Mouse (Mus musculus): ENCODE data around the gene Ang. TPM values are rescaled to one million over a fixed set of nuclear protein-coding genes. Genes with fewer than 3 reads are reported as not detected.

Ang gene
- total RNA-seq, 1 experiment, result 1.2 TPM

- Histone ChIP-seq H3K4me3 (ENCODE audit: insufficient read depth in 1 of 2, low read depth in 1 of 2, low read length in 2 of 2, poor library complexity in 1 of 2, severe bottlenecking in 1 of 2) (no peak overlapping the region), H3K4me1 (ENCODE audit: control insufficient read depth in 2 of 2, insufficient read depth in 2 of 2, low read length in 2 of 2, poor library complexity in 1 of 2) (peaks cover 0 to 8% of the 10 kb centered on the region in 2 experiments; a peak in 1 of 4 replicates), H3K36me3 (ENCODE audit: control insufficient read depth, insufficient read depth, low read length, poor library complexity, severe bottlenecking) (no peaks in the 10 kb centered on the region), H3K9ac (ENCODE audit: insufficient read depth, low read depth, low read length, poor library complexity, severe bottlenecking) (no peak overlapping the region), H3K9me3 (ENCODE audit: control insufficient read depth, insufficient read depth, low read depth, low read length) (no peaks in the 10 kb centered on the region), H3K27ac (ENCODE audit: insufficient read depth, low read depth, low read length, poor library complexity, severe bottlenecking) (no peak overlapping the region)
- TF ChIP-seq ZC3H11A (IDR thresholded peaks at IDR 0.05; ENCODE audit: borderline replicate concordance, low read depth, low read length), result no peak
- TF ChIP-seq HCFC1 (IDR thresholded peaks at IDR 0.05; ENCODE audit: borderline replicate concordance, insufficient read depth, low read length), result no peak
- TF ChIP-seq CHD2 (IDR thresholded peaks at IDR 0.05; ENCODE audit: low read depth, low read length), result no peak
- no peak for TF ChIP-seq ZNF384 (IDR thresholded peaks at IDR 0.05; ENCODE audit: low read depth, low read length)
- TF ChIP-seq MAFK (IDR thresholded peaks at IDR 0.05; ENCODE audit: insufficient read depth, low read depth, low read length), result no peak
- in situ Hi-C loops (cut with MboI; ENCODE audit: low sequenced_read_pairs in 2 of 2, unreplicated experiment in 2 of 2), result no loop called here
- DNase-seq (ENCODE audit: low read depth, low spot score), result no peak
Measured at GRCm38 (mm10) chr14:51131086-51131815, 40.3 kb downstream of the Ang start.

DNA sequence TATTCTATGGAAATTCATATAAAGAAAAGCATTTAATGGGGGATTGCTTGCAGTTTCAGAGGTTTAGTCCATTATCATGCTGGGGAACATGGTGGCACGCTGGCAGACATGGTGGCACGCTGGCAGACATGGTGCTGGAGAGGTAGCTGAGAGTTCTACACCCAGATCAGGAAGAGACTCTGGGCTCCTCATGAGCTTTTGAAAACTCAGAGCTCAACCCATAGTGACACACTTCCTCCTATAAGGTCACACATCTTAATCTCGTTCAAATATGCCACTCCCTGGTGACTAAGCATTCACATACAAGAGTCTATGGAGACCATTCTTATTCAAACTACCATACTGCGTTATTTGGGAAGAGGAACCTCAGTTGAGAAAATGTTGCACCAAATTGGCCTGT is 41.4 kb downstream of the Ang start:
- Histone ChIP-seq H3K27ac (ENCODE audit: insufficient read depth, low read depth, low read length, poor library complexity, severe bottlenecking) (no peak overlapping the region), H3K4me1 (ENCODE audit: control insufficient read depth in 2 of 2, insufficient read depth in 2 of 2, low read length in 2 of 2, poor library complexity in 1 of 2) (peaks cover 0 to 8% of the 10 kb centered on the region in 2 experiments; a peak in 1 of 4 replicates), H3K4me3 (ENCODE audit: insufficient read depth in 1 of 2, low read depth in 1 of 2, low read length in 2 of 2, poor library complexity in 1 of 2, severe bottlenecking in 1 of 2) (no peak overlapping the region), H3K9me3 (ENCODE audit: control insufficient read depth, insufficient read depth, low read depth, low read length) (no peaks in the 10 kb centered on the region), H3K9ac (ENCODE audit: insufficient read depth, low read depth, low read length, poor library complexity, severe bottlenecking) (no peak overlapping the region), H3K36me3 (ENCODE audit: control insufficient read depth, insufficient read depth, low read length, poor library complexity, severe bottlenecking) (no peaks in the 10 kb centered on the region)
- TF ChIP-seq ZNF384 (IDR thresholded peaks at IDR 0.05; ENCODE audit: low read depth, low read length), result no peak
- no peak for TF ChIP-seq CHD2 (IDR thresholded peaks at IDR 0.05; ENCODE audit: low read depth, low read length)
- no peak for TF ChIP-seq ZC3H11A (IDR thresholded peaks at IDR 0.05; ENCODE audit: borderline replicate concordance, low read depth, low read length)
- TF ChIP-seq MAFK (IDR thresholded peaks at IDR 0.05; ENCODE audit: insufficient read depth, low read depth, low read length), result no peak
- TF ChIP-seq HCFC1 (IDR thresholded peaks at IDR 0.05; ENCODE audit: borderline replicate concordance, insufficient read depth, low read length), result no peak
- in situ Hi-C loops (cut with MboI; ENCODE audit: low sequenced_read_pairs in 2 of 2, unreplicated experiment in 2 of 2), result no loop called here
- DNase-seq (ENCODE audit: low read depth, low spot score), result no peak

- Histone ChIP-seq H3K27ac (ENCODE audit: insufficient read depth, low read depth, low read length, poor library complexity, severe bottlenecking) (no peak overlapping the region), H3K9me3 (ENCODE audit: control insufficient read depth, insufficient read depth, low read depth, low read length) (no peaks in the 10 kb centered on the region), H3K36me3 (ENCODE audit: control insufficient read depth, insufficient read depth, low read length, poor library complexity, severe bottlenecking) (no peaks in the 10 kb centered on the region), H3K9ac (ENCODE audit: insufficient read depth, low read depth, low read length, poor library complexity, severe bottlenecking) (no peak overlapping the region), H3K4me1 (ENCODE audit: control insufficient read depth in 2 of 2, insufficient read depth in 2 of 2, low read length in 2 of 2, poor library complexity in 1 of 2) (no peaks in the 10 kb centered on the region), H3K4me3 (ENCODE audit: insufficient read depth in 1 of 2, low read depth in 1 of 2, low read length in 2 of 2, poor library complexity in 1 of 2, severe bottlenecking in 1 of 2) (no peak overlapping the region)
- no peak for TF ChIP-seq ZC3H11A (IDR thresholded peaks at IDR 0.05; ENCODE audit: borderline replicate concordance, low read depth, low read length)
- TF ChIP-seq ZNF384 (IDR thresholded peaks at IDR 0.05; ENCODE audit: low read depth, low read length), result no peak
- TF ChIP-seq MAFK (IDR thresholded peaks at IDR 0.05; ENCODE audit: insufficient read depth, low read depth, low read length), result no peak
- TF ChIP-seq HCFC1 (IDR thresholded peaks at IDR 0.05; ENCODE audit: borderline replicate concordance, insufficient read depth, low read length), result no peak
- no peak for TF ChIP-seq CHD2 (IDR thresholded peaks at IDR 0.05; ENCODE audit: low read depth, low read length)
- in situ Hi-C loops (cut with MboI; ENCODE audit: low sequenced_read_pairs in 2 of 2, unreplicated experiment in 2 of 2), result no loop called here
- DNase-seq (ENCODE audit: low read depth, low spot score), result no peak
Measured at GRCm38 (mm10) chr14:51140342-51140741, 49.4 kb downstream of the Ang start.

DNA sequence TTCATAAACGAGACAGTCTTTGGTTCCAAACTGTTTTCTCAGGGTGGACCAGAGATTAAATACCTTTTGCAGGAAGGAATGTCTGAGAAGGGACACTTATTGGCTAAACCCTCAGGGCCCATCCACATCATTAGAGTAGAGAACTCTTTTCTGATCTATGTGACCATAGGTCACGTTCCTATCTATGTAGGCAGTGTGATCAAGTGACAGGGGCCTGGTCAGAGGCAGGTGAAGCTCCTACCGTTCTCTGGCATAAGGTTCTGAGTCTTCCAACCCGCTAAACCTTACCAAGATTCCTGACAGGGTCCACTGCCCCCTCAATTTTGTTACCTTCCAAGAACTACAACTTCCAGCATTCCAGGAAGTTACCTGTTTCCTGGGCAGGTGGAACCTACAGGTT is 51.2 kb downstream of the Ang start:
- Histone ChIP-seq H3K4me1 (ENCODE audit: control insufficient read depth in 2 of 2, insufficient read depth in 2 of 2, low read length in 2 of 2, poor library complexity in 1 of 2) (no peaks in the 10 kb centered on the region), H3K9me3 (ENCODE audit: control insufficient read depth, insufficient read depth, low read depth, low read length) (no peaks in the 10 kb centered on the region), H3K36me3 (ENCODE audit: control insufficient read depth, insufficient read depth, low read length, poor library complexity, severe bottlenecking) (no peaks in the 10 kb centered on the region), H3K4me3 (ENCODE audit: insufficient read depth in 1 of 2, low read depth in 1 of 2, low read length in 2 of 2, poor library complexity in 1 of 2, severe bottlenecking in 1 of 2) (no peak overlapping the region), H3K27ac (ENCODE audit: insufficient read depth, low read depth, low read length, poor library complexity, severe bottlenecking) (no peak overlapping the region), H3K9ac (ENCODE audit: insufficient read depth, low read depth, low read length, poor library complexity, severe bottlenecking) (no peak overlapping the region)
- TF ChIP-seq MAFK (IDR thresholded peaks at IDR 0.05; ENCODE audit: insufficient read depth, low read depth, low read length) (no peak), ZNF384 (IDR thresholded peaks at IDR 0.05; ENCODE audit: low read depth, low read length) (no peak), HCFC1 (IDR thresholded peaks at IDR 0.05; ENCODE audit: borderline replicate concordance, insufficient read depth, low read length) (no peak), ZC3H11A (IDR thresholded peaks at IDR 0.05; ENCODE audit: borderline replicate concordance, low read depth, low read length) (no peak), CHD2 (IDR thresholded peaks at IDR 0.05; ENCODE audit: low read depth, low read length) (no peak)
- in situ Hi-C loops (cut with MboI; ENCODE audit: low sequenced_read_pairs in 2 of 2, unreplicated experiment in 2 of 2), result no loop called here
- no peak for DNase-seq (ENCODE audit: low read depth, low spot score)

All from ES-E14 (cell line).